ENCODE assay signal across 19 mouse cellular contexts in genomic region chr15:81081216-81081615, GRCm38 (mm10).
DNase-seq lines count a peak whose midpoint lies in the region; ATAC-seq and TF ChIP-seq lines count a peak whose summit lies in the region.
"Had no signal": no experiment of that assay in that cellular context is flagged by ENCODE, and none has a peak within 500 bp of the region (broad histone marks: within the 10 kb centered on the region; RNA-seq: fewer than 3 reads in every experiment).

No protein-coding gene starts in this region.

- TF ChIP-seq CTCF in C2C12 (IDR thresholded peaks at IDR 0.05; ENCODE audit: control insufficient read depth, insufficient read depth, insufficient read length), result no peak

- DNase-seq in 3T3-L1 (ENCODE audit: low read depth, low spot score) (peak; percentile 44), adipocyte (ENCODE audit: low spot score) (peak; percentile 25)
- DNase-seq in left cerebral cortex, adult 11 months (ENCODE audit: low spot score), result no peak
- no peak for DNase-seq in layer of hippocampus, postnatal 36 days
- DNase-seq in thymus, postnatal 0 days (ENCODE audit: low spot score), result no peak
- DNase-seq: adrenal gland, adult 8-10 months; cerebellum, postnatal 10 days; gastrocnemius, adult 2 months; heart, postnatal 14 days; kidney, adult 18-20 months; kidney, postnatal 14 days; left cerebral cortex, postnatal 4 days; liver; spleen, adult 18-20 months had no signal

- H3K27me3 ChIP-seq in C2C12 (ENCODE audit: control insufficient read depth, insufficient read depth, insufficient read length), result no peaks in the 10 kb centered on the region
- H3K27me3 ChIP-seq: neural tube, embryonic 15.5 days had no signal

- no peak overlapping the region for H3K4me3 ChIP-seq in C2C12 (ENCODE audit: insufficient read depth, poor library complexity, severe bottlenecking)
- H3K4me3 ChIP-seq: forebrain, embryonic 10.5 days; gastrocnemius, adult 2 months; layer of hippocampus, adult 2 months; neural tube, embryonic 15.5 days had no signal

- H3K36me3 ChIP-seq in C2C12 (ENCODE audit: control insufficient read depth, insufficient read depth), result peaks cover 8% of the 10 kb centered on the region
- H3K36me3 ChIP-seq: forebrain, embryonic 10.5 days; neural tube, embryonic 15.5 days had no signal

- ATAC-seq in monocyte, adult 5-6 weeks (replicated peaks; ENCODE audit: insufficient number of reproducible peaks, low FRiP score, low TSS enrichment, poor library complexity, severe bottlenecking), result peak; percentile 82

- peaks cover 96% of the 10 kb centered on the region for H3K79me3 ChIP-seq in C2C12 (ENCODE audit: low read depth)

- no peak overlapping the region for H3ac ChIP-seq in C2C12 (ENCODE audit: control insufficient read depth, insufficient read length, low read depth)

- peaks cover 100% of the 10 kb centered on the region for H3K79me2 ChIP-seq in C2C12 (ENCODE audit: control insufficient read depth, insufficient read depth)

TF ChIP-seq in C2C12, 6 proteins besides CTCF, POLR2A, EP300 and RAD21:
- peak; percentile 30 for TF ChIP-seq MYOD1 (IDR thresholded peaks at IDR 0.05; ENCODE audit: control insufficient read depth, insufficient read length, low read depth)
- TF ChIP-seq MAX (IDR thresholded peaks at IDR 0.05), result peak; percentile 71
- TF ChIP-seq CEBPB (IDR thresholded peaks at IDR 0.05; ENCODE audit: low read depth), result peak; percentile 64
- TF ChIP-seq FOSL1 (IDR thresholded peaks at IDR 0.05; ENCODE audit: insufficient read depth, low read length, poor library complexity, severe bottlenecking), result no peak
- peak; percentile 84 for TF ChIP-seq USF1 (IDR thresholded peaks at IDR 0.05; ENCODE audit: low read depth)
- TF ChIP-seq MYOG (IDR thresholded peaks at IDR 0.05; ENCODE audit: control insufficient read depth, extremely low read depth, insufficient read length), result no peak

Comparison
In these comparisons a context has a peak if more than half of its experiments do, and no peak if none do; other contexts are left out.
1. DNase-seq: peak in 3T3-L1 (single experiment) and adipocyte (single experiment); none in left cerebral cortex, adult 11 months (single experiment), layer of hippocampus, postnatal 36 days (0 of 2) and thymus, postnatal 0 days (single experiment).